Mouse (Mus musculus) forebrain, embryonic 13.5 days (tissue): ENCODE results near the gene Tbc1d10c. TPM values are rescaled to one million over a fixed set of nuclear protein-coding genes. Genes with fewer than 3 reads are reported as not detected.

ENCODE experiments used
- ATAC-seq: fragments of 200-750 bp; cut with Nextera tagmentation; 2 replicates; pipeline ENCODE4 v1.8.0; 2017
- H3K27ac ChIP-seq: fragments of 300-500 bp; sonication (generic); 2 replicates; pipeline ENCODE4 v1.5.1; 2015; ENCODE audit warnings: inconsistent platforms, mild to moderate bottlenecking, moderate library complexity
- H3K27me3 ChIP-seq: fragments of 300-500 bp; sonication (generic); 2 replicates; pipeline ENCODE4 v1.6.1; 2015; ENCODE audit warnings: mild to moderate bottlenecking, inconsistent platforms
- H3K36me3 ChIP-seq: fragments of 300-500 bp; sonication (generic); 2 replicates; pipeline ENCODE4 v1.6.1; 2015; ENCODE audit warnings: mild to moderate bottlenecking, inconsistent platforms; ENCODE audit not compliant: poor library complexity, severe bottlenecking
- H3K4me1 ChIP-seq: fragments of 300-500 bp; sonication (generic); 2 replicates; pipeline ENCODE4 v1.6.1; 2015; ENCODE audit warnings: inconsistent platforms
- H3K4me2 ChIP-seq: fragments of 300-500 bp; sonication (generic); 2 replicates; pipeline ENCODE4 v1.6.1; 2015; ENCODE audit warnings: inconsistent platforms, mild to moderate bottlenecking, moderate library complexity
- H3K4me3 ChIP-seq: fragments of 300-500 bp; sonication (generic); 2 replicates; pipeline ENCODE4 v1.5.1; 2015; ENCODE audit warnings: mild to moderate bottlenecking, inconsistent platforms
- H3K9ac ChIP-seq: fragments of 300-500 bp; sonication (generic); 2 replicates; pipeline ENCODE4 v1.6.1; 2015; ENCODE audit warnings: mild to moderate bottlenecking, inconsistent platforms
- H3K9me3 ChIP-seq: fragments of 300-500 bp; sonication (generic); replicated peaks from 2 replicates; pipeline ENCODE4 v1.6.1; 2016; ENCODE audit warnings: inconsistent platforms
- WGBS: fragments of 180-500 bp; shearing (Covaris S2); methylation state at CpG from one replicate; pipeline ENCODE4 v1.1.7; 2015; 5-methylcytosine and 5-hydroxymethylcytosine counted together
- polyA plus RNA-seq: library from polyadenylated mRNA; unstranded; fragments of >200 nt; fragmentation: Nextera tagmentation; extraction: Ambion mirVana; gene quantifications from 2 replicates; pipeline ENCODE4 v1.2.1, GENCODE M21; 2015

Gene Tbc1d10c
- polyA plus RNA-seq, 1 experiment from 2014 or later: 0.77 TPM

GRCm38 (mm10) chr19:4226779-4227178 is 35.7 kb upstream of the Tbc1d10c start:
- 90% methylated on average over 7 of the region's 7 CpGs for WGBS
- peaks cover 4% of the 10 kb centered on the region for H3K4me1 ChIP-seq

GRCm38 (mm10) chr19:4222165-4222564 is 31.1 kb upstream of the Tbc1d10c start:
- WGBS: 82% methylated on average over 11 of the region's 11 CpGs
- H3K4me2 ChIP-seq: no peak overlapping the region
- H3K9me3 ChIP-seq: no peaks in the 10 kb centered on the region
- H3K9ac ChIP-seq: no peak overlapping the region
- H3K27ac ChIP-seq: no peak overlapping the region
- no peaks in the 10 kb centered on the region for H3K36me3 ChIP-seq
- H3K4me3 ChIP-seq: no peak overlapping the region
- H3K4me1 ChIP-seq: peaks cover 18% of the 10 kb centered on the region
- ATAC-seq: no peak
- peaks cover 12% of the 10 kb centered on the region; the same call in 1 of the 2 replicates for H3K27me3 ChIP-seq

More at GRCm38 (mm10) chr19:4226779-4227178, 35.7 kb upstream of the Tbc1d10c start:
- Histone ChIP-seq H3K9me3 (no peaks in the 10 kb centered on the region), H3K27ac (no peak overlapping the region), H3K36me3 (no peaks in the 10 kb centered on the region), H3K9ac (no peak overlapping the region), H3K27me3 (peaks cover 32% of the 10 kb centered on the region), H3K4me2 (no peak overlapping the region), H3K4me3 (no peak overlapping the region)
- ATAC-seq: no peak

- no peaks in the 10 kb centered on the region for H3K9me3 ChIP-seq
- WGBS: 55% methylated on average over 13 of the region's 14 CpGs
- no peaks in the 10 kb centered on the region for H3K36me3 ChIP-seq
- no peak overlapping the region for H3K4me3 ChIP-seq
- H3K27me3 ChIP-seq: peaks cover 20% of the 10 kb centered on the region
- ATAC-seq: no peak
- H3K27ac ChIP-seq: no peak overlapping the region
- H3K9ac ChIP-seq: 0 out of 2 replicates have a peak overlapping the region, but pooled peaks have one; percentile 16
- H3K4me1 ChIP-seq: peaks cover 22% of the 10 kb centered on the region
- no peak overlapping the region for H3K4me2 ChIP-seq
These were observed 30.1 kb upstream of the Tbc1d10c start for GRCm38 (mm10) chr19:4220957-4221743.

- H3K4me2 ChIP-seq: no peak overlapping the region
- no peak overlapping the region for H3K9ac ChIP-seq
- no peaks in the 10 kb centered on the region for H3K9me3 ChIP-seq
- no peak for ATAC-seq
- peaks cover 25% of the 10 kb centered on the region for H3K4me1 ChIP-seq
- peaks cover 23% of the 10 kb centered on the region for H3K27me3 ChIP-seq
- no peak overlapping the region; the same call in 1 of the 2 replicates for H3K27ac ChIP-seq
- H3K36me3 ChIP-seq: no peaks in the 10 kb centered on the region
- 20% methylated on average over 2 of the region's 4 CpGs for WGBS
- H3K4me3 ChIP-seq: no peak overlapping the region
These were observed 29.3 kb upstream of the Tbc1d10c start for GRCm38 (mm10) chr19:4220416-4220815.

GRCm38 (mm10) chr19:4219943-4220342 is 28.9 kb upstream of the Tbc1d10c start:
- peaks cover 28% of the 10 kb centered on the region for H3K27me3 ChIP-seq
- ATAC-seq: no peak

GRCm38 (mm10) chr19:4218784-4219183 is 27.7 kb upstream of the Tbc1d10c start:
- H3K27me3 ChIP-seq: peaks cover 38% of the 10 kb centered on the region

More at GRCm38 (mm10) chr19:4219943-4220342, 28.9 kb upstream of the Tbc1d10c start:
- Histone ChIP-seq H3K4me1 (peaks cover 30% of the 10 kb centered on the region), H3K36me3 (no peaks in the 10 kb centered on the region), H3K9me3 (no peaks in the 10 kb centered on the region), H3K27ac (no peak overlapping the region), H3K4me3 (no peak overlapping the region), H3K4me2 (no peak overlapping the region), H3K9ac (no peak overlapping the region)
- WGBS: 74% methylated on average over 6 of the region's 6 CpGs

GRCm38 (mm10) chr19:4218293-4218692 is 27.2 kb upstream of the Tbc1d10c start:
- H3K36me3 ChIP-seq: no peaks in the 10 kb centered on the region
- H3K27me3 ChIP-seq: peaks cover 40% of the 10 kb centered on the region

More at GRCm38 (mm10) chr19:4218784-4219183, 27.7 kb upstream of the Tbc1d10c start:
- Histone ChIP-seq H3K4me1 (peaks cover 42% of the 10 kb centered on the region), H3K4me2 (no peak overlapping the region), H3K27ac (no peak overlapping the region), H3K9ac (no peak overlapping the region), H3K9me3 (no peaks in the 10 kb centered on the region), H3K36me3 (no peaks in the 10 kb centered on the region), H3K4me3 (no peak overlapping the region)
- no peak for ATAC-seq
- 83% methylated on average over 1 of the region's 1 CpGs for WGBS

GRCm38 (mm10) chr19:4217855-4218254 is 26.8 kb upstream of the Tbc1d10c start:
- Histone ChIP-seq H3K4me2 (no peak overlapping the region), H3K36me3 (no peaks in the 10 kb centered on the region), H3K9me3 (no peaks in the 10 kb centered on the region), H3K9ac (no peak overlapping the region), H3K4me3 (no peak overlapping the region), H3K4me1 (peaks cover 51% of the 10 kb centered on the region), H3K27me3 (peaks cover 45% of the 10 kb centered on the region), H3K27ac (no peak overlapping the region)
- 34% methylated on average over 3 of the region's 3 CpGs for WGBS
- no peak for ATAC-seq

More at GRCm38 (mm10) chr19:4218293-4218692, 27.2 kb upstream of the Tbc1d10c start:
- no peak for ATAC-seq
- H3K9me3 ChIP-seq: no peaks in the 10 kb centered on the region
- WGBS: 67% methylated on average over 1 of the region's 11 CpGs
- H3K4me2 ChIP-seq: no peak overlapping the region
- H3K4me3 ChIP-seq: no peak overlapping the region
- H3K4me1 ChIP-seq: peaks cover 47% of the 10 kb centered on the region
- no peak overlapping the region for H3K9ac ChIP-seq
- H3K27ac ChIP-seq: no peak overlapping the region

- H3K4me1 ChIP-seq: peaks cover 57% of the 10 kb centered on the region
- no peak for ATAC-seq
- WGBS: 5% methylated on average over 5 of the region's 5 CpGs
These were observed 26.1 kb upstream of the Tbc1d10c start for GRCm38 (mm10) chr19:4217140-4217539.

GRCm38 (mm10) chr19:4216041-4216685 is 25.1 kb upstream of the Tbc1d10c start:
- H3K9me3 ChIP-seq: no peaks in the 10 kb centered on the region
- H3K9ac ChIP-seq: no peak overlapping the region
- H3K36me3 ChIP-seq: no peaks in the 10 kb centered on the region
- no peak overlapping the region; the same call in 1 of the 2 replicates for H3K4me2 ChIP-seq
- 24% methylated on average over 14 of the region's 14 CpGs for WGBS
- no peak for ATAC-seq
- H3K27me3 ChIP-seq: peaks cover 59% of the 10 kb centered on the region
- H3K4me1 ChIP-seq: peaks cover 56% of the 10 kb centered on the region
- no peak overlapping the region for H3K4me3 ChIP-seq
- no peak overlapping the region for H3K27ac ChIP-seq

More at GRCm38 (mm10) chr19:4217140-4217539, 26.1 kb upstream of the Tbc1d10c start:
- Histone ChIP-seq H3K4me3 (no peak overlapping the region), H3K4me2 (no peak overlapping the region), H3K9me3 (no peaks in the 10 kb centered on the region), H3K9ac (no peak overlapping the region), H3K27ac (no peak overlapping the region), H3K36me3 (no peaks in the 10 kb centered on the region), H3K27me3 (peaks cover 50% of the 10 kb centered on the region)

- H3K4me1 ChIP-seq: peaks cover 49% of the 10 kb centered on the region
- H3K36me3 ChIP-seq: no peaks in the 10 kb centered on the region
- peak overlapping the region; percentile 59 for H3K4me3 ChIP-seq
- 1% methylated on average over 13 of the region's 21 CpGs for WGBS
- no peaks in the 10 kb centered on the region for H3K9me3 ChIP-seq
- H3K9ac ChIP-seq: peak overlapping the region; percentile 77
- H3K27ac ChIP-seq: no peak overlapping the region
- no peak for ATAC-seq
- H3K4me2 ChIP-seq: peak overlapping the region; percentile 99
- peaks cover 62% of the 10 kb centered on the region for H3K27me3 ChIP-seq
These were observed 24.4 kb upstream of the Tbc1d10c start for GRCm38 (mm10) chr19:4215451-4215840.

GRCm38 (mm10) chr19:4214771-4215450 is 23.8 kb upstream of the Tbc1d10c start:
- Histone ChIP-seq H3K4me2 (peak overlapping the region; percentile 99), H3K9ac (peak overlapping the region; percentile 77), H3K27me3 (peaks cover 62% of the 10 kb centered on the region), H3K36me3 (no peaks in the 10 kb centered on the region), H3K4me1 (peaks cover 44% of the 10 kb centered on the region), H3K4me3 (peak overlapping the region; percentile 59), H3K9me3 (no peaks in the 10 kb centered on the region), H3K27ac (no peak overlapping the region)
- under 1% methylated on average over 42 of the region's 81 CpGs for WGBS
- peak; percentile 27; the same call in 1 of the 2 replicates for ATAC-seq
